Mouse (Mus musculus) heart, postnatal 14 days (tissue): ENCODE results near the gene Ubac1. TPM values are rescaled to one million over a fixed set of nuclear protein-coding genes. Genes with fewer than 3 reads are reported as not detected.
A peak's percentile ranks its signal among the peaks of the same experiment; 100 is the strongest.

ENCODE experiments used
- DNase-seq, 2 experiments: peaks; one replicate each; pipeline ENCODE4 v3.0.0; 2021 to 2022
- intact Hi-C: fragments of 180-260 bp; cut with DNase I; formaldehyde crosslinking; loops from one replicate; pipeline ENCODE4 v1.15.1; 2025
- total RNA-seq, 2 experiments: library from RNA; stranded (reverse); gene quantifications; 2 replicates each; pipeline ENCODE4 v1.2.3; 2021

Gene Ubac1
- total RNA-seq, 2 experiments from 2014 or later: 82.3 to 86.5 TPM

DNA sequence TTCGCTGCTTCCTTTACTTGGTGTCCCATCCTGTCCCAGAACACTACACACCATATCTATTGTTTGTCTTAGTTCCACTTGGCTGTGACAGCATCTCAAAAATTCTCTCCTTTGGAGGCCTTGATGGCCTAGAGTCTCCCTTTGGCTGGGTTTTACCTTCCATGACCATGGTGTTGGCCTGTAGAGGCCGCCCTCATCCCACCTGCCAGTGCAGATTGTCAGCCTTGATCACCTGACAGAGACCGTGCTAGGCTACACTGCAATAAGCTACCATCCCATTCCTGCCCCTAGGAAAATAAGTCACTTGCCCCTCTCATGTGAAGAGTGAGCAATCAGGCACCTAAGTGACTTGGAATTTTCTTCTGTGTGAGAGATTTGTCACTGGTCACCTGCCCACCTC lies 8.7 kb upstream of the Ubac1 start:
- intact Hi-C loops: no loop called here
- DNase-seq: no peak

DNA sequence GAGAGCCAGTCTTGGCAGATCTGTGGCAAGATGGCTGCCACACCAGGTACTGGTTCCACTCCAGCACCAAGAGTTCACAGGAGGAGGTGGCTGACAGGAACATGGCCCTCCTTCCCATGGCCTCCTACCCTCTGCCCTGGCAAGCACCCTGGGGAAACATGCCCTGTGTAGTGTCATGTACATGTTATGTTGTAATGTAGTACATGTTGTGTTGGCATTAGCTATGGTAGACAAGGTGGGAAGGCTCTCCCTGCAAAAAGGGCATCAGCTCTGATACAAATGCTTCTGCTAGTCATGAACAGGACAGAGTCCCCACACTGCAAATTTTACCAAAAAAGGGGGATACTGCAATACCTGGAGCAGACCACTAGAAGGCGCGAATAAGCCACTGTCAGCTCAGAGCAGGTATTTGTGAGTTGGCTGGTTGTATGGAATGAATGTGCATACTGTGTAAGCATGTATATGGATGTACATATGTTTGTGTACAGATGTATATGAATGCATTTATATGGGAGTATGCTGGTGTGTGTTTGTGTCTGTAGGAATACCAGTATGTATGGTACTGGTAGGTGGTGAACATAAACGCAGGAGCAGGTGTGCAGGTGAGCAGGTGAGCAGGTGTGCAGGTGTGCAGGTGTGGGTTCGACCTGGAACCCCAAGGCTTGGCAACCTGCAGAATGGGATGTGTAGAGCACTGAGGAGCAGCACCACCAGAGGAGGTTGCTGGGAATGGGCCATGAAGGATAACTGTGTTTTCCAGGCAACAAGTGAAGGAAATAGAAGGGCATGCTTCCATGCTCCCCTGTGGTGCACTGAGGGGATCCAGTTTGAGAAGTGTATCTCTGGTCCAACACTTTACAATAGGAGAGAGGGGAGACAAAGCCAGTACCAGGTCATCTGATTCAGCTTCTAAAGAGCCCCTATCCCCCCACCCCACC lies 2.9 kb upstream of the Ubac1 start:
- DNase-seq: peak; percentile 16 to 41

DNA sequence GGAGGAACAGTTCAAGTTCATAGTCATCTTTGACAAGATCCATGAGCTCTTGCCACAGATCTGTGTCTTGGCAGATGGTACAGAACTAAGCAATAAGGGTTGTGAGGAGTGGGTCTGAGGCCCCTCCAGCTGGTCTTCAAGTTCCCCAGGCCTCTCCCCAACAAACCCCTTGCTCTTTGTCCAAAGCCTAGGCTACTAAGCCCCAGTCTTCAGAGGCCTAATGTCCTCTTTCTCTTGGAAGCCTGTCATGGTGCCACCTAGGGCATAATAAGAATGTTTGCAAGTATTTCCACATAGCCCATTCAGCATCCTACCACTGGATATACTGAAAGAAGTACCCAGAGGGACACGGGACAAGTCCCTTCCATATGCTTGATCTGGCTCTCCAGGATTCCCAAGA lies 1.1 kb upstream of the Ubac1 start:
- intact Hi-C loops: loop anchor here (5.0 kb wide), 2 partner anchors 40 to 185 kb away; partner anchors contain the start of gene Camsap1
- no peak for DNase-seq

More for the DNA sequence above, 2.9 kb upstream of the Ubac1 start:
- intact Hi-C loops: loop anchor here (1.0 to 5.0 kb wide), 3 partner anchors 42 to 187 kb away; partner anchors contain the start of gene Camsap1

DNA sequence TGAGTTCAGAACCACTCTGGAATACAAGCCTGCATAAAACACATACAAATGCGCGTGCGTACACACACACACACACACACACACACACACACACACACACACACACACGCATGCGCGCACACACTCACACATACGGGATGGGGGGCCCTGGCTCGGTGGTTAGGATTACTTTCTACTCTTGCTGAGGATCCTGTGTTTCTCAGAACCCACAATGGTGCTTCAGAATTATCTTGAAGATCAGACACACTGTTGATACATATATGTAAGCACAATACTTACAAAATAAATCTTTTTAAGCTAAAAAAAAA lies 665 bp upstream of the Ubac1 start:
- intact Hi-C loops: loop anchor here (5.0 kb wide), 2 partner anchors 40 to 185 kb away; partner anchors contain the start of gene Camsap1
- DNase-seq: no peak

DNA sequence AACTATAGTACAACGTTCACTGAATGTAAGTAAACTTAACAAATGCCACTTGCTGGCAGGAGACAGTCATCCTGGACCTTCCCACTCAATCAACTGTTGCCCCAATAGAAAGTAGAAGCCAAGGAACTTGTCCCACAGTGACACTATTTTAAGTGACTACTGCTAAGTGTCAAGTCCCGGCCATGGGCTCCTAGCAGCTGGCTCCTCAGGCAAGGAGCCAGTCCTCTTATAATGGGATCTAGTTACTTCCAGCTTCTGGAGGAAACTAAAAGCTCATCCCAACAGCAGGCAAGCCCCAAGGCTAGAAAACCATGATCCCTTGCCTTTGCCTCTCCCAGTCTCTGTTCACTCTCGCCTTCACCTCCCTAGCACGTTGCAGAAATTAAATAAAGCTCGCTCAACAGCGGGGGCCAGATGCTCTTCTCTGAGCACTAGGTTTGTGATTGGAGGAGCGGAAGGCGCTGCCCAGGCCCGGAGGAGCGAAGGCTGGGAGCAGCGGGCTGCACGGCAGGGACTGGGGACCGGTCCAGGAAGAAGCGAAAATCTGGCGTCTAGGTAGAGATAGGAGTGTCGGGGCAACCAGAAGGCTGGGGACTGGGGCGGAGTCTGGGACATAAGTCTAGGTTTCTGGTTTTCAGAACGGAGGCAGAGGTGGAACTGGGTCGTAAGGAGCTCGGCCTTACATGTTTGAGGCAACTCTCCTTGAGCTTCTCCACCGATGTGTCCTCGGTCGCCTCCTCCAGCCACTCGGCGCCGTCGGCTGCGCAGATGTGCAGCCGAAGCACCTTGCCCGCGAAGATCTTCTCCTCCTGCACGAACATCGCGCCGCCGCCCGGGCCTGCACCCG lies 610 bp downstream of the Ubac1 start:
- DNase-seq: peak; percentile 51 to 66
- intact Hi-C loops: loop anchor here (5.0 kb wide), 2 partner anchors 39 to 184 kb away; partner anchors contain the start of gene Camsap1

DNA sequence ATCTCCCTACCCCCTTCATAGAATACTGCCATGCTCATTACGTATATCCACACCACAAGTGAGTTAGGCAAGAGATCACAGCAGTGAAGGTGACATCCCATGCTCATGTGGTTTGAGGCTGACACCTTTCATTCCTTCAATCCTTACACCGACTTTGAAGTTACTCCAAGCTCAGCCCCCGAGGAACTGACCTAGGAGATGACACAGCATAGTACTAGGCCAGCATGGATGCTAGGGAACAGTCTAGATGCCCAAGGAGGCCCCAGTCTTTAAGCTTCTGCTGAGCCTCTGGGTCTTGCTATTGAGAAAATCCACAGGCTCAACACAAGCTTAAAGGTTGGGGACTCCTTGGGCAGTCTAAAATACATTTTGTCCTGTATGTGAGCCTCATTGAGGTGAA lies 1.6 kb downstream of the Ubac1 start:
- DNase-seq: no peak
- intact Hi-C loops: loop anchor here (5.0 kb wide), 2 partner anchors 38 to 183 kb away; partner anchors contain the start of gene Camsap1

DNA sequence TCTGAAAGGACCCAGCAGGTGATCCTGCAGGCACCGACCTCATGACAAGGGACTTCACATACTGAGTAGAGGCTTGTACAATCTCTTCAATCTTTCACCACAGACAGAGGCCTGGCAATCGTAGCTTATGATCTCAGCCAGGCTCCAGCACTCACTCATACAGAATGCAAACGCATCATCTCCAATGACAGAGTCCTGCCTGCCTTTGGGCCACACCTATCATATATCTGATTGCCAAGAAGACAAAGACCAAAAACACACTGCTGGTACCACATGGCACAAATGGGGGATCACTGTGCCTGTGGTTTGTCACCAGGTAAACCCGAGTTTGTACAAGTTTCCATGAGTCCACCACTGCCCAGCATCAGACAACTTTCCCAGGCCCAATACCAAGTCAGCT lies 4.2 kb downstream of the Ubac1 start:
- intact Hi-C loops: no loop called here

DNA sequence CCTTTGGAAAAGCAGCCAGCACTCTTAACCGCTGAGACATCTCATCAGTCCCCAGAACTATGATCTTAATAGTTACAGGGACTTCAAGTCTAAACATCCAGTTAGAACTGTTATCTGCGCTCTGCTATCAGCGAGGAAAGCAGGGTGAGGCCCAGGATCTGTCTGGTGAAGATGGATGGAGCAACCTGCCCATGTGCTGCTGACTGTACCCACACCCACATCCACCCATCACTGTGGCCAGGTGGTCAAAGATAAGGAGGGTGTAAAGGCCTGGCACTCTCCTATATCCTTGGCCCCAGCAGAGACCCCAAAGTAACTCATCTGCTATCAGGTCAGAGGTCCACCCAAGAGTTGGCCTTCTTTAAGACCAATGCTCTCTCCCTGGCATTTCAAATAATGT lies 7.9 kb downstream of the Ubac1 start:
- DNase-seq: no peak
- intact Hi-C loops: loop anchor here (5.0 kb wide), 1 partner anchor 161 kb away; no protein-coding TSS in a partner anchor

More for the DNA sequence above, 4.2 kb downstream of the Ubac1 start:
- no peak for DNase-seq

DNA sequence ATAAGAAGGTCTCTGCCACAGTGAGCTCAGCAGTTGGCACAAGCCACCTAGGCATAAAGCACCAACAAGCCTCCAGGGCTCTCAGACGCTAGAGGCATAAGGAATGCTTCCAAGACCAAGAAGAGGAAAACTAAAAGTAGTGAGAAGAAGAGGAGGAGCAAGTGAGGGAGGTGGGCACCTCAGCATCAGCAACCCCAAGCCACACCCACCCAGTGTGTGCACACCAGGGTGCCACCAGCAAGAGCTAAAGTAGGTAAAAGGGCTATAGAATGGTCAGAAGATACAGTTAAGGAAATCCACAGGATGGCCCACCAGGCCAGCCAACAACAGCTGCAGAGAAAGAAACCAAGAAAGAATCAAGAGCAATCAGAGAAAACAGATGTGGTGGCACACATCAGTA lies 10.1 kb downstream of the Ubac1 start:
- intact Hi-C loops: loop anchor here (5.0 kb wide), 1 partner anchor 159 kb away; no protein-coding TSS in a partner anchor

DNA sequence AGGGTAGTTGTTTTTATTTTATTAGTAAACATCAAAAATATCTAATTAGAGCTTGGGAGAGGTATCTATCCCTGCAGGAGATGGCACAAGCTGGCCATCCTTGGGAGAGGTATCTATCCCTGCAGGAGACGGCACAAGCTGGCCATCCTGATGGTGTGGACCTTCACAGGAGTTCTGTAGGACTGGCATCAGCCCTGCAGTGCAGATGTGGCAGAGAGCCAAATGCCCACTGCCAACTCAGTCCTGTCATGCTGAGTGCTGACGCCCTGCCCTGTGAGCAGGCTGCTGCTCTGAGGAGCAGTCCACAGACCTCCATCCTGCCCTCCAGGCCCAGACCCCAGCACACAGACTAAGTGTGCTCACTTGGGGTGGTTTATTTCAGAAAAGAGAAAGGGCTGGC lies 19.5 kb downstream of the Ubac1 start:
- intact Hi-C loops: no loop called here
- DNase-seq: peak; percentile 19 to 36

More for the DNA sequence above, 10.1 kb downstream of the Ubac1 start:
- DNase-seq: no peak

DNA sequence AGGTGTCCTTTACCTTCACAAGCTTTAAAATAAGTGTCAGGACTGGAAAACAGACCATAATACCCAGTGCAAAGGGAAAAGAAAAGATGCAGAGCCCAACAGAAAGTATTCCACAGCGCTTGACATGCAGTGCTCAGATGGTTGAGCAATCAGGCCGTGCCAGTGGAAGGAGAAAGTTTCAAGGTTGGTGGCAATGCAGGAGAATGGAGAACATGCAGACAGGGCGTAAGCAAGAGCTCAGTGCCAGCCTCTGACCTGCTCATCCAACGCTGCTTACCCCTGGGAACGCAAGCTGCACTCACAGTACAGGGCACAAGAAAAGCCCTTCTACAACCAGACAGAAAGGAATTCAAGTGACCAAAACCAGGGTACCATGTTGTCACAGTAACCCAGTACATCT lies 20.4 kb downstream of the Ubac1 start:
- DNase-seq: no peak
- intact Hi-C loops: no loop called here

DNA sequence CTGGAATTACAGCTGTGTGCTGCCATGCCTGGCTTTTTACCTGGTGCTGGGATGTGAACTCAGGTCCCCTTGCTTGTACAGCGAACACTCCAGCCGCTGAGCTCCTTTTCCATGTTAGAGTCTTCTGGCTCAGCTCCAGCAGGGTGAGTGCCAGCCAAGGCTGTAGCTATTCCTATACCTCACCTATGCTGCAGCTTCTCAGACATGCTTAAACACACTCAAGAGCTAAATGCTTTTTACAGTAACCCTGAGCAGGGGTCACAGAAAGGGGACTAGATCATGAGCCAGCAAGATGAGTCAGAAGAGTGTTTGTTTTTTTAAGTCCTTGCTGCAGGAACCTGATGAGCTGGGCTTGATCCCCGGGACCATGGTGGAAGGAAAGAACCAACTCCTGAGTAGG lies 23.8 kb downstream of the Ubac1 start:
- intact Hi-C loops: no loop called here
- DNase-seq: no peak

DNA sequence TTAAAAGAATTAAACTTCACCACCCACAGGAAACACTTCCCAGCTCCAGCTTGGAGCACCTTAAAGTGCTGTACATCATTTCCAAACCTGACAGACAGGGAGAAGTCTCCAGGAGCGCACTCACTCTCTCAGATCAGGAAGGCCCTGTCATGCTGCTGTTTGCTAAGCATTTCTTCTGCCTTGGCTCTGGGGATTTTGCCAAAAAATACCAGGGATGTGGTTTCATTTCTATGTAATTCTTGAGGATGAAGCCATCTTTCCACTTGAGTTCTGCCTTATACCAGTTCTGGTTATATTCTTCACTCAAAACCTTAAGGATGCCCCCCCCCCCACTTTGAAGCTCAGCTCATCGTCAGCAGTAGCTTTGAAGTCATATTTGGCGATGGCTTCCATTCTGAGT lies 26.8 kb downstream of the Ubac1 start:
- DNase-seq: no peak
- intact Hi-C loops: no loop called here

DNA sequence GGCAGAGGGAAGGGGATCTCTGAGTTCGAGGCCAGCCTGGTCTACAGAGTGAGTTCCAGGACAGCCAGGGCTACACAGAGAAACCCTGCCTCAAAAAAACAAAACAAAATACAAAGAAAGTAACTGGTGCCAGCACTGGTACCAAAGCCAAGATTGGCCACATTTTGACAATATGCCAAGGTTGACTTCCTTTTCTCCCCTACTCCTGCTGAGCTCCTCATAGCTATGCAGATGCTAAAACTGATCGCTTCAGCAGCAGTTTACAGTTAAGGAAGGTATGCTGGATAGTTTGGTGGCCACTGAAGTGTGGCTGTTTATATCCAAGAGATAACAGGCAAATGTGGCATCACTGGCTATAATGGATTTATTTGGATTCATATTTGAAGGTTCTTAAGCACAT lies 29.3 kb downstream of the Ubac1 start:
- intact Hi-C loops: no loop called here
- no peak for DNase-seq

DNA sequence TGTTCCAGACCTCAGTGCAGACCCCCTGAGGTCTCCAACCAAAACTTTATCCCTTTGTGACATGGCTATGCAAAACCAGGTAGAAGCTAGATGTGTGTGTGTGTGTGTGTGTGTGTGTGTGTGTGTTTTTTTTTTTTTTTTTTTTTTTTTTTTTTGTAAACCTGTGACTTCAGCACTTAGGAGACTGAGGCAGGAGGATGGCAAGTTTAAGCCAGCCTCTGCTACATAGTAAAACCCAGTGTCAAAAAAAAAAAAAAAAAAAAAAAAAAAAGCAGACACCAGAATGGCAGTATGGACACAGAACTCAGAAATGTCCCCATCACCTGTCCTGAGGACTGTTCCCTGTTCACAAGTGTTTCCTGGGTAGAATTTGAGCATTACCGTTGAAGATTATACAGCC lies 31.9 kb downstream of the Ubac1 start:
- no peak for DNase-seq
- intact Hi-C loops: no loop called here

DNA sequence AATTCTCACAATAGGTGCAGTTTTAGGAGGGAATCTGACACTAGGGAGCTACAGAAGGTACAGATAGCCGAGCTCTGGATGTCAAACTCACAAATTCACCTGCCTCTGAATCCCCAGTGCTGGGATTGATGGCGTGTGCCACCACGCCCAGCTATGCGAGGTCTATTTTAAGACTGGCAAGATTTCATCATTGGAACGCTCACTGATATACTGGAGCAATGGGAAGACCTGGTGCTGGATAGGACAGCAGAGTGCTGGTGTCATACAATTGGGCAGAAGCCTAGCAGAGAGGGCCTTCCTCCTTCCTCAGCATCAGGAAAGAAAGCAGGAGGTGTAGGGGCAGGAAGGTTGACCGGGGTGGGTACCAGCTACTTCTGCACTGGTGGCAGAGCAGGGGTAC lies 33.7 kb downstream of the Ubac1 start:
- DNase-seq: no peak
- intact Hi-C loops: no loop called here

DNA sequence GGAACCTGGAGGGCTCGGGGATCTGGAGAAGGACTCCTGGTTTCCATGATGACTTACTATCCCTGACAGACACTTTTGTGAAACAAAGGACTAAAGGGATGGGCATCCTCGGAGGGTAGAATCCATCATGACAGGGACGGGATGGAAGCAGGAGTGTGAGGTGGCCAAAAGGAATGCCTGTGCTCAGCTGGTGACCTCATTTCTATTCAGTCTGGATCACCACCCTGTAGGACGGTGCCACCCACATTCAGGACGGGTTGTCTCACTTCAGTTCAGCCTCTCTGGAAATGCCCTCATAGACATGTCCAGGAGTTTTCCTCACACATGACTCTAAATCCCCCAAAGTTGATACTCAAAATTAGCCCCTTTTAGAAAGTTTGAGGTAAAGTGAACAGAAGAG lies 34.9 kb downstream of the Ubac1 start:
- intact Hi-C loops: no loop called here
- DNase-seq: no peak

DNA sequence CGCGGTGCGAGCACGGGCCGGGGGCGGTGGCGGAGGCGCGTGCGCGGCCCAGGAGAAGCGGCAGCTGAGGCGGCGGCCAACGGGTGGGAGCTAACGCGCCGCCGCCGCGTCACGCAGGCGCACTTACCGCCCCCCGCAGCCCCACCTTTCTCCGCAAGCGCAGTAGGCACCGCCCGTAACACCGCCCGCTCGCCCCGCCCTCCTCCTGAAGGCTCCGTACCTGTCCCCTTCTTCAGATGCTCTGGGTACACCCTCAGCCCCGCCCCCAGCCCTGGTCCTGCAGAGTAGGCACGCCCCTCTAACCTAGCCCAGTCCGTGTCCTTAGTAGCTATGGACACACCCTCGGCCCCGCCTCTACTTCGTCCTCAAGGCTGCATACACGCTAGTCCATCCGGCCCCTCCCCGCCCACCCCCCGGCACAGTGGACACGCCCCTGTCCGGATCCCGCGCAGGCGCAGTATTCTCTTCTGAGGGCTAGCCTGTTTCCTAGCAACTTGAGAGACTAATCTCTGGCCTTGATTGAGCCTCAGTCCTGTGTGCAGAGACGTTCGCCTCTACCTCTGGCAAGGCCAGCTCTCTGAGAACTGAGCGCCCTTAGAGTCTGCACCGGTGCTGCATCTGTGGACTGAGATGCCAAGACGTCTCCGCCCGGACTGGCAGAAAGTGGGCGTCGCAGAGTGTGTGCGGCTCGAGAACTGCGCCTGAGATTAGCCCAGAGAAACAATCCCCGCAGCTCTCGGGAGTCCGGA lies 38.2 kb downstream of the Ubac1 start, which contains the start of gene Camsap1:
Camsap1 (minus strand) TSS at position 124 of the 749 bp plus-strand sequence.
- intact Hi-C loops: loop anchor here (5.0 kb wide), 1 partner anchor 39 kb away; the partner anchor contains the start of gene Ubac1
- DNase-seq: peak; percentile 99

DNA sequence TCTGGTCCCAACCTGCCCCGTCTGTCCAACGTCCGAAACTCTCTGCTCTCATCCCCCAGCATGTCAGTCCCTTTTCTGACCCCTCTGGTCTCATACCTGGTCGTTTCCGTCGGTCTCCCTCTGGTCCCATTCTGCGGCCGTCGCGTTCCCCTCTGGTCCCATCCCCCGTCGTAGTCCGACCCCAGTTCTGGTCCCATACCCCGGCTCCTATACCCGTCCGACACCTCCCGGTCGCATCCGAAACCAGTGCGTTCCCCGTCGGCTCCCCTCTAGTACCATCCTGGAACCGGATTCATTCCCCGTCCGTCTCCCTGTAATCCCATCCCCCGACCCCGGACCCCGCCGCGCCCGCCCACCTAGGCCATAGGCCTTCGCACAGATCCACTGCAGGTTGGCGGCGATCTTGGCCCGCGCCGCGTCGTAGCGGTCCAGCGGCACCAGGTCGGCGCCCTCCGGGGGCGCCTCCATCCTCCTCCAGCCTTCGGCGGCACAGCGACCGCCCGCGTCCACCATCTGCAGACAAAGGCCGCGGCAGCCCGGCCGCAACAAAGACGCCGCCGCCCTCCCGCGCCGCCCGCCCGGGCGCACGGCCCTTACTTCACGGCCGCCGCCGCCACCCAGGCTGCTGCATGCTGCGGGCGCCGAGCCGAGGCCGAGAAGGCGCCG lies 39.0 kb downstream of the Ubac1 start:
- DNase-seq: peak in 1 of 2 experiments; percentile 32
- intact Hi-C loops: loop anchor here (5.0 kb wide), 1 partner anchor 40 kb away; the partner anchor contains the start of gene Ubac1
